Mouse (Mus musculus): ENCODE data around the gene Prl4a1.
"Not testable (repeated sequence)": the region's sequence is repeated elsewhere in the genome, so short reads cannot be mapped to it uniquely, and the experiment has no call there.

Gene Prl4a1

GRCm38 (mm10) chr13:28015912-28016311 is at the start of gene Prl4a1:
Gene Prl4a1, plus strand, starts transcription at chr13:28016212.
- no peak for DNase-seq (ENCODE audit: low read depth)

GRCm38 (mm10) chr13:27972931-27973330 is 43.1 kb upstream of the Prl4a1 start:
- peak; percentile 7 for DNase-seq (ENCODE audit: low read depth)

GRCm38 (mm10) chr13:27974281-27974680 is 41.7 kb upstream of the Prl4a1 start:
- not testable (repeated sequence) for DNase-seq (ENCODE audit: low read depth)

- DNase-seq (ENCODE audit: low read depth), result no peak
These were observed 38.4 kb upstream of the Prl4a1 start for GRCm38 (mm10) chr13:27977646-27978045.

- not testable (repeated sequence) for DNase-seq (ENCODE audit: low read depth)
These were observed 19.5 kb upstream of the Prl4a1 start for GRCm38 (mm10) chr13:27996557-27996956.

- DNase-seq (ENCODE audit: low read depth), result no peak
These were observed 13.3 kb downstream of the Prl4a1 start for GRCm38 (mm10) chr13:28029330-28029729.

GRCm38 (mm10) chr13:28069315-28069714 is 53.3 kb downstream of the Prl4a1 start:
- no peak for DNase-seq (ENCODE audit: low read depth)
